Mouse (Mus musculus): ENCODE data around the gene Cep112.

The Cep112 gene

GRCm38 (mm10) chr11:108424889-108425591 is at the start of gene Cep112:
Gene Cep112, plus strand, starts transcription at chr11:108425192.
- DNase-seq (ENCODE audit: low read depth): peak; percentile 96

DNA sequence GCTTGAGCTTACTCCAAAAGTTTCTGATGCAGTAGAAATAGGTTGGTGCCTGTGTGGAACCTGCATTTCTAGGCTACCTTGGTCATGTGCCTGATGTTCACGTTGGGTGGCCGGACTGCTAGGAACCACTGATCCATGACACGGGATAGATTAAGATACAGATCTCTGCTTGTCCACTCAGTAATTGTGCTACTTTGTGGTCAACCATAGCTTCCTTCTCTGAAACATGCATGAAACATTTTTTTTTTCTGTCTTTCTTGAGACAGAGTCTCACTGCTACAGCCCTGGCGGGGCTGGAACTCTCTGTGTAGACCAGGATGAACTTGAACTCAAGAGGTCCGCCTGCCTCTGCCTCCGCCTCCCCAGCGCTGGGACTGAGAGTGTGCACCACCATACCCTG is 48.2 kb upstream of the Cep112 start:
- no peak for DNase-seq (ENCODE audit: low read depth)

- peak; percentile 56 for DNase-seq (ENCODE audit: low read depth)
Observed at GRCm38 (mm10) chr11:108377680-108378362, 47.2 kb upstream of the Cep112 start.

- DNase-seq (ENCODE audit: low read depth): no peak
Observed at GRCm38 (mm10) chr11:108378363-108378751, 46.6 kb upstream of the Cep112 start.

GRCm38 (mm10) chr11:108382664-108383063 is 42.3 kb upstream of the Cep112 start:
- no peak for DNase-seq (ENCODE audit: low read depth)

GRCm38 (mm10) chr11:108384920-108385665 is 39.9 kb upstream of the Cep112 start:
- DNase-seq (ENCODE audit: low read depth): no peak

- DNase-seq (ENCODE audit: low read depth): no peak
Observed at GRCm38 (mm10) chr11:108385666-108386024, 39.3 kb upstream of the Cep112 start.

GRCm38 (mm10) chr11:108395061-108395460 is 29.9 kb upstream of the Cep112 start:
- no peak for DNase-seq (ENCODE audit: low read depth)

DNA sequence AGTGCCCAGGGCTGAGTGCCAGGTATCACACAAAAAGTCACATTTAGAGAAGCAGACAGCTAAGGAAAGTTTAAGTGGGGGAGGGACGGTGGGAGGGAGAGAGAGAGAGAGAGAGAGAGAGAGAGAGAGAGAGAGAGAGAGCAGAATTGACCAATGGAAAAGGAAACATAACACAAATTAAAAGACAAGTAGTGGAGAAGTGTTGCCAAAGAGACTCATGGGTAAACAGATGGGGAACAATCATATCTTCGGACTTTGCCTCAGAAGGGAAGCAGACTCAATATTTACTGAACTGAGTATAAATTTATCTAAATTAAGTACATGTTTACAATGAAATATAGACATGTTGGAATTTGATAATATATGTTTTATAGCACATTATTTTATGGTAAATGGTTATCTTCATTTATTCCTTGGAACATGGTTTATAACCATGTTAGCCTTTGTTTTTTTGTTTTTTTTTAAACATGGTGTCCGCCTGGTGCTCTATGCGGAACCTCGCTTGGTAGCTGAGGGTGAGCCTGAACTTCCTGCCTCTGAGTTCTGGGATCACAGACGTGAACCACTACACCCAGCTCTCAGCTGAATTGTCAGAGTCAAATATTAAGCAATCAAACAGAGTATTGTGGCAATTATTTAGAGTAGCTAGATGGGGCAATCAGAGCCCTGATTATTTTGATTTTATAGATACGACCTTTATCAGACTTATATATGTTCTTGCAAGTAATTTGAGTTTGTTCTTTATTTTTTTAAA is 28.7 kb upstream of the Cep112 start:
- no peak for DNase-seq (ENCODE audit: low read depth)

GRCm38 (mm10) chr11:108409876-108410644 is 14.9 kb upstream of the Cep112 start:
- DNase-seq (ENCODE audit: low read depth): no peak

DNA sequence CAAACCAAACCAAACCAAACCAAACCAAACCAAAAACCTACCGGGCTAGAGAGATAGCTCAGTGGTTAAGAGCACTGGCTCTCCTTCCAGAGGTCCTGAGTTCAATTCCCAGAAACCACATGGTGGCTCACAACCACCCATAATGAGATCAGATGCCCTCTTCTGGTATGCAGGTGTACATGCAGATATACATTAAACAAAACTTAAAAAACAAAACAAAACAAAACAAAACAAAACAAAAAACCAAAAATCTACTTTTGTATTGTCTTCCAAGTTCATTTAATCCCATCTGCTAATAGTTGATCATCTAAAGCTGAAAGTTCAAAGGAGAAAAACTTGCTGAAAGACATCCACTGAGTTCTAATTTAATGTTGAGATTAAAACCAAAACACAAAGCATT is 8.6 kb upstream of the Cep112 start:
- DNase-seq (ENCODE audit: low read depth): no peak

GRCm38 (mm10) chr11:108418540-108418939 is 6.5 kb upstream of the Cep112 start:
- DNase-seq (ENCODE audit: low read depth): no peak

GRCm38 (mm10) chr11:108419242-108419641 is 5.8 kb upstream of the Cep112 start:
- no peak for DNase-seq (ENCODE audit: low read depth)

GRCm38 (mm10) chr11:108420751-108421150 is 4.2 kb upstream of the Cep112 start:
- no peak for DNase-seq (ENCODE audit: low read depth)

DNA sequence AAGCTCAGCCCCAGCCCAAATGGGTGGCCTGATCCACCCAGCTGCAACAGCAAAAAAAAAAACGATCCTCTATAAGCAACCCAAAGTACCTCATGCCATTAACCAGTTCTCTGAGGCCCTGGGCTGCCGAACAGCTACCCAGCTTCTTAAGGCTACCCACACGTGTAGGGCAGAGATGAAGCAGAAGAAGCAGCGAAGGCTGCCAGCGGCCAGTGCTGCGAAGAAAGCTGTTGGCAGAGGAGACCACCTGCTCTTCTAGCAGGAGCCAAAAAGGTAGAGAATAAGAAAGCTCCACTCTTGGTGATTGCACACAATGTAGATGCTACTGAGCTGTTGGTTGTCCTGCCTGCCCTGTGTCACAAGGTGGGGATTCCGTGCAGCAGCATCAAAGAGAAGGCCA is 1.8 kb upstream of the Cep112 start:
- DNase-seq (ENCODE audit: low read depth): no peak

DNA sequence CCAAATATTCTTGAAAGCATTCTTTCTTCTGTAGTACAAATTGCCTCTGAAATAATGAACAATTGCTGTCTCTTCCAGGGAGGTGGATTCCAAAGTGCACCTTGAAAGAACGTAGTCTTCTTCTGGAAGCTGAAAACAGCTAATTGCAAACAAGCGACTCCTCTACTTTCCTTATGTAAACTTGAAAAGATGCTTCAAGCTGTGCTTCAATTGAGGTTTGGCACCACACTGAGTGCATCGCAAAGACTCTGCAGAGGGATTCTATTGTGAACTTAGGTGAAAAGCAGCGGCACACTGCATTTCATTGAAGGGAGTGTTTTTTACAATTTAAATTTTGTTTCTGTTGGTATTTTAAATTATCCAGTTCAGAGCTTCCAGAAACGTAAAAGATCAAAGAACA is 881 bp upstream of the Cep112 start:
- DNase-seq (ENCODE audit: low read depth): no peak

DNA sequence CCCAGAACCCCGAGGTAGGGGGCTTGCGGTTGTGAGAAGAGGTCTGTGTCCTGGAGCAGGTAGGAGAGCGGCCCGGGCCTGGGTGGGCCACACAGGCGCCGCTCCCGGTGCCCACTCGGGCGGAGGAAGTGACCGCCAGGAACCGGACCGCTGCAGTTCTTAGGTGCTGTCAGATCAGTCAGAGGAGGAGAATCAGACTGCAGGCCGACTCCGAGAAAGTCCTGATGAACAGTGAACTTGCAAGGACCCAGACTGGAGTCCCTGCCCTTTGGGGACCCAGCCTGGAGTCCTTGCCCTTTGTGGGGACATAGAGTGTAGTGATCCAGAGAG is 565 bp downstream of the Cep112 start:
- no peak for DNase-seq (ENCODE audit: low read depth)

- DNase-seq (ENCODE audit: low read depth): no peak
Observed at GRCm38 (mm10) chr11:108426086-108426485, 1.1 kb downstream of the Cep112 start.

DNA sequence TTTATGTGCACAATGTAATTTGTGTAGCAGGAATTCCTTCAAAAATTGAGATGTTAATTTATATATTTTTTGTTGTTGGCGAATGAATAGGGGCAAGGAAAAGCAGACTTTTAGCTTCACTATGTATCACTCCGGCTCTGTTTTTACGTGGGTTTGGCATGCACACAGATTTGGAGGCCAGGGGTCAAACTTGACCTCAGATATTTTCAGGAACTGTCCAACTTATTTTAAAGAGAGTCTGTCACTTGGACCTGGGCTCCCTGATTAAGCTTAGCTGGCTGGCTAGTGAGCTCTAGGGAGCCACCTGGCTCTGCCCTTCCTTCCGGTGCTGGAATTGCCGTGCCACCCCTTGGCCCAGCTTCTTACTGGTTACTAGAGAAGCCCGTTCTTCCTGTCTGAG is 2.2 kb downstream of the Cep112 start:
- DNase-seq (ENCODE audit: low read depth): no peak

- DNase-seq (ENCODE audit: low read depth): no peak
Observed at GRCm38 (mm10) chr11:108429076-108429475, 4.1 kb downstream of the Cep112 start.

- no peak for DNase-seq (ENCODE audit: low read depth)
Observed at GRCm38 (mm10) chr11:108443893-108444563, 19.0 kb downstream of the Cep112 start.
